Mouse (Mus musculus) adrenal gland, adult 8-10 months (tissue): ENCODE data around the gene Dmrtc1c1. TPM values are rescaled to one million over a fixed set of nuclear protein-coding genes. Genes with fewer than 3 reads are reported as not detected.
"Not testable (repeated sequence)": the region's sequence is repeated elsewhere in the genome, so short reads cannot be mapped to it uniquely, and the experiment has no call there.

Experiments
- DNase-seq: peaks from one replicate; pipeline ENCODE4 v3.0.0; 2022
- total RNA-seq, 4 experiments: library from RNA; stranded (reverse); gene quantifications; 2 replicates each; pipeline ENCODE4 v1.2.4; 2022

Dmrtc1c1 gene
- not detected for total RNA-seq

DNA sequence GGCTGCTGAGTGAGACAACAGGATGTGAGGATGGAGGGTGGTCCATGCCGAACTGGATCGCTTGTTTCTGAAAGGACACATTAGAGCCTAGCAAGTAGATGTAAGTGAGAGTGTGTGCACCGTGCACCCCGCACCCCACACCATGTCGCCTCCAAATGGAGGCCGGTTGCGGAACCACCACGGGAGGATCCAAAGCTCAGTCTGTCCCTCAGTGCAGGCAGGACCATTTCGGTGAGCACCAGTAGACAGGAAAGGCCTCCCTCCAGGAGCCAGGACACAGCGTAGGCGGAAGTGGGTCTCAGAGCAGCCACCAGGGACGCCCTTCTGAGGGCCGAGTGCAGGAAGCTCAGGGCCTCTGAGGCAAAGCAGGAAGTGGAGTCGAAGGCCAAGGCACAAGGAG is at the start of gene Dmrtc1c1:
TSS of gene Dmrtc1c1 (plus strand) at position 301 of the 400 bp plus-strand sequence.
- not testable (repeated sequence) for DNase-seq

DNA sequence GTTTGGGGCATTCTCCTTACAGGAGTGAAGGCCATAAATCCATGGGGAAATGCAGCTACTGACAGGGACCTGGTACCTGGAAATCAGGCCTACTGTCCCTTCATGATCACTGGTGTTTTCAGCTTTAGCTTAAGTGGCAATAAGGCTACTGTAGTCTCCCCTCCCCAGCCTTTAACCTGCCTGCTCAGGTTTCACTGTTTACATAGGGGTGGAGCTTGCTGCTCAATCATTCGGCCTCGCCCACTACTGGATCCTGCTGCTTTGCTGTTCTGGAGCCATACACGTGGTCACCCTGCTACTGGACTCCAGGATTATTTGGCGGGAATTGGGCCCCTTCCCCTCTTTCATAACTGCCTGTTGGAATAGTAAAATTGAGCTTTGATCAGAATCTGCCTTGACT is 36.9 kb upstream of the Dmrtc1c1 start:
- no peak for DNase-seq

GRCm38 (mm10) chrX:102812311-102812710 is 9.5 kb downstream of the Dmrtc1c1 start:
- DNase-seq, result no peak

DNA sequence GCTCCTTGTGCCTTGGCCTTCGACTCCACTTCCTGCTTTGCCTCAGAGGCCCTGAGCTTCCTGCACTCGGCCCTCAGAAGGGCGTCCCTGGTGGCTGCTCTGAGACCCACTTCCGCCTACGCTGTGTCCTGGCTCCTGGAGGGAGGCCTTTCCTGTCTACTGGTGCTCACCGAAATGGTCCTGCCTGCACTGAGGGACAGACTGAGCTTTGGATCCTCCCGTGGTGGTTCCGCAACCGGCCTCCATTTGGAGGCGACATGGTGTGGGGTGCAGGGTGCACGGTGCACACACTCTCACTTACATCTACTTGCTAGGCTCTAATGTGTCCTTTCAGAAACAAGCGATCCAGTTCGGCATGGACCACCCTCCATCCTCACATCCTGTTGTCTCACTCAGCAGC is 51.8 kb downstream of the Dmrtc1c1 start, which contains the start of gene Dmrtc1c2:
TSS of gene Dmrtc1c2 (minus strand) at position 101 of the 400 bp plus-strand sequence.
- not testable (repeated sequence) for DNase-seq

Other genes with a start within 250 kb of the Dmrtc1c1 start
- 10 to 100 TPM; 14.8 to 22.7 (median 19.0) TPM for gene Phka1, start 158.7 kb upstream of the Dmrtc1c1 start, total RNA-seq
- gene Gm3880, start 116.0 kb upstream of the Dmrtc1c1 start, total RNA-seq, result not detected
- not detected for gene Gm9112, start 95.3 kb upstream of the Dmrtc1c1 start, total RNA-seq
- not detected for gene Dmrtc1b, start 95.1 kb upstream of the Dmrtc1c1 start, total RNA-seq
- gene Dmrtc1c2, start 51.7 kb downstream of the Dmrtc1c1 start, total RNA-seq, result not detected
- not detected for gene 1700031F05Rik, start 65.0 kb downstream of the Dmrtc1c1 start, total RNA-seq
- gene Dmrtc1a, start 105.7 kb downstream of the Dmrtc1c1 start, total RNA-seq, result 1 to 10 TPM in 2 of 4 experiments, under 1 TPM in 2; 0.55 to 1.4 (median 1.0) TPM
- gene 1700011M02Rik, start 105.9 kb downstream of the Dmrtc1c1 start, total RNA-seq, result not detected
- under 1 TPM in 1 of 4 experiments, not detected in 3; 0.78 TPM for gene 1700018G05Rik, start 125.4 kb downstream of the Dmrtc1c1 start, total RNA-seq